Mouse (Mus musculus): ENCODE data around the gene Mlycd. TPM values are rescaled to one million over a fixed set of nuclear protein-coding genes. Genes with fewer than 3 reads are reported as not detected.

Mlycd gene
- polyA plus RNA-seq, 1 experiment from 2014 or later, result 18.0 TPM

DNA sequence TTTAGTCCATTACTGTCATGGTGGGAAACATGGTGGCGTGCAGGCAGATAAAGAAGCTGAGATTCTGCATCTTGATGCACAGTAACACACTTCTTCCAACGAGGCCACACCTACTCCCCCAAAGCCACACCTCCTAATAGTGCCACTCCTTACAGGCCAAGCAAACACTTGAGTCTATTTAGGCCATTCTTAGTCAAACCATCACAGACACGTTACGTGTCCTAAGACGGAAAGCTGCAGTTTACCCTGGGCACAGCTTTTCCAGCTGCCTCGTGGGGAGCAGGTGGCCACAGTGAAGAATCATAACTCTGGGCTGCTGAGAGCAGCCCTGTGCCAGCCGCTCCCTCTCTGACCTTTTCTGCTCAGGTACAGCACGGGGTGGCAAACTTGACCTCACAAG, 13.6 kb downstream of the Mlycd start:
- WGBS, result 82% methylated on average over 8 of the region's 8 CpGs
- no peak for ATAC-seq (ENCODE audit: insufficient read depth, low FRiP score, low read depth)
- H3K4me1 ChIP-seq, result no peaks in the 10 kb centered on the region
- no peak overlapping the region for H3K9ac ChIP-seq
- peaks cover 18% of the 10 kb centered on the region for H3K36me3 ChIP-seq
- no peaks in the 10 kb centered on the region for H3K9me3 ChIP-seq
- no peak overlapping the region for H3K4me3 ChIP-seq (replicated peaks)
- H3K27ac ChIP-seq, result no peak overlapping the region
- H3K27me3 ChIP-seq (replicated peaks), result no peaks in the 10 kb centered on the region
- no peak overlapping the region for H3K4me2 ChIP-seq

DNA sequence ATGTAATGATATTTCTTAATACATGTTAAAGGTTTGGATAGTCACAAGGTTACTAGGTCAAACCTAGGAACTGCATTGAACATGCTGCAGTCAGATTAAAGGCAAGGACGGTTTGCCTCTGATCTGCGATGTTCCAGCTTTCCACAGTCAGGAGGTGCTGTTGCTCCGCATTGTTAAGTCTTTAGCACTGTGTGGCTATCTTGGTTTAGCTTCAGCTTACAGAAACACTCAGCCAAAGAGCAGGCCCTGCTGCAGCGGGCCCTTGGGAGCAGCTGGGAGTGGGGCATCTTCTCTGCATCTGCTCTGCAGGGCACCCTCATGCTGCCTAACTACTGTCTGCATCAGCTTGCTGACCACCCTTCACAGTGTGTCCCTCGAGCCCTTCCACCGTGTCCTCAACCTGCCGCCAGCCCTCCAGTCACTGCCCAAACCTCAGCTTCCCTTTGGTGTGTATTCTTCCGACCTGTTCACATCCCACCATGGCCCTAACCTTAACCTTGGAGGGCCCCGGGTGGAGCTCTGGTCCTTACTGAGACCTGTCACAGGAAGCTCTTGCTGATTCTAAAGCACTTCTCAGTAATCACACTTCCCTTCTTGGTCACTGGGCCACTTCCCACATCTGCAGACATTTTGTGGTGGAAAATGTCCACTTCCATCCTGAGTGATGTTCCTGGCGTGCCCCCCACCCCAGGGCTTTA, 17.5 kb downstream of the Mlycd start:
- Histone ChIP-seq H3K4me3 (replicated peaks) (no peak overlapping the region), H3K27me3 (replicated peaks) (no peaks in the 10 kb centered on the region), H3K4me2 (no peak overlapping the region), H3K4me1 (no peaks in the 10 kb centered on the region), H3K36me3 (peaks cover 18% of the 10 kb centered on the region), H3K27ac (no peak overlapping the region), H3K9ac (no peak overlapping the region), H3K9me3 (no peaks in the 10 kb centered on the region)
- WGBS, result 59% methylated on average over 10 of the region's 10 CpGs
- ATAC-seq (ENCODE audit: insufficient read depth, low FRiP score, low read depth), result no peak

DNA sequence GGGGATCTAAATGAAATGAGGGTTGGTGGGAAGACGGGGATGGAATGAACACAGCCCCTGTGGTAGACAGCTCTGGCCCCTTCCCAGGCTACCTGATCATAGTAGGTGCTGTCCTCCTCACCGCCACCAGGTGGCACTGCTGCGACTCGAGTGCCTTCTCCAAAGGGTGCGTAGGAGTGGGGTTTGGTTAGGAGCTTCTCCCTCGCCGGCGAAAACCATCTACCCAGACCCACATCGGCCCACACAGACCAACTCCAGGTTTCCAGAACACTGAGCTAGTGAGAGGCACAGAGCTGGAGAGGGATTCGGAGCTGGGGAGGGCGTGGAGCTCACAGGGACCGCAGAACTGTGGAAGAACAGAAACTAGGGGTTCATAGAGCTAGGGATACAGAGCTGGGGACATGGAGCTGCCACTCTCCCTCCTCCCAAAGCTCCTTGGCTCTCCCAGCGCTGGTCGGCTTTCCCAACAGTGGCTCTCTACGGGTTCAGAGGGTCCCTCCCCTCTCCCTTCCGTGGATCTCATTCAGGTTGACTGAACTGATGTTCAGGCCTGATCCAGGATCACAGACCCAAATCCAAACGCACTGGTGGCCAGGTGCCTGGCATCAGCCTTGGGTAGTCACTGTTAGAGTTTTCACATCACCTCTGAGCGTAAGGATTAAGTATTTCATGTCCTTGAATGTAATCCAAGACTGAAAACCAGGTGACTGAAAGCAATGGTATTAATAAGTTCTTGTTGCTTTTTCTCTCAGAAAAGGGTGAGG, 18.2 kb downstream of the Mlycd start:
- ATAC-seq (ENCODE audit: insufficient read depth, low FRiP score, low read depth), result peak; percentile 53
- no peaks in the 10 kb centered on the region for H3K4me1 ChIP-seq
- H3K9me3 ChIP-seq, result no peaks in the 10 kb centered on the region
- WGBS, result 13% methylated on average over 18 of the region's 18 CpGs
- no peak overlapping the region for H3K9ac ChIP-seq
- peaks cover 18% of the 10 kb centered on the region for H3K36me3 ChIP-seq
- peak overlapping the region; percentile 13; the same call in 1 of the 2 replicates for H3K4me3 ChIP-seq (replicated peaks)
- H3K27me3 ChIP-seq (replicated peaks), result no peaks in the 10 kb centered on the region
- no peak overlapping the region for H3K27ac ChIP-seq
- H3K4me2 ChIP-seq, result peak overlapping the region; percentile 50

DNA sequence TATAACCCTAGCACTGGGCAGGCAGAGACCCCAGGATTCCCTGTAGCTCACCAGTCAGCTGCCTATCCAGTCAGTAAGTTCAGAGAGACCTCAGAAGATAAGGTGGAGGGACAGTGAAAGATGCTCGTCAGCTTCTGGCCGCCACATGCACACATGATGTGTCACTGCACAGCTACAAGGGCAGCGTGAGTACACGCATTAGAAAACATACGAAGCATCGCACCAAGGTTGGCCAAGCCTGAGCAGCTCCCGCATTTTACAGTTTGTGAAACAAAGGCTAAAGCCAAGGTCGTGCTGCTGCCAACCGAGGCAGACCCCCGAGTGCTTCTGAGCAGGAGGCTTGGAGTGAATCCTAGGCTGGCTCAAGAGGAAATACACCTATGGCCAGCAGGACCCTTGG, 18.9 kb downstream of the Mlycd start:
- no peak overlapping the region for H3K9ac ChIP-seq
- H3K4me3 ChIP-seq (replicated peaks), result no peak overlapping the region
- no peaks in the 10 kb centered on the region for H3K27me3 ChIP-seq (replicated peaks)
- H3K36me3 ChIP-seq, result peaks cover 14% of the 10 kb centered on the region
- 79% methylated on average over 10 of the region's 10 CpGs for WGBS
- no peaks in the 10 kb centered on the region for H3K4me1 ChIP-seq
- H3K9me3 ChIP-seq, result no peaks in the 10 kb centered on the region
- no peak overlapping the region for H3K27ac ChIP-seq
- no peak for ATAC-seq (ENCODE audit: insufficient read depth, low FRiP score, low read depth)
- no peak overlapping the region for H3K4me2 ChIP-seq

DNA sequence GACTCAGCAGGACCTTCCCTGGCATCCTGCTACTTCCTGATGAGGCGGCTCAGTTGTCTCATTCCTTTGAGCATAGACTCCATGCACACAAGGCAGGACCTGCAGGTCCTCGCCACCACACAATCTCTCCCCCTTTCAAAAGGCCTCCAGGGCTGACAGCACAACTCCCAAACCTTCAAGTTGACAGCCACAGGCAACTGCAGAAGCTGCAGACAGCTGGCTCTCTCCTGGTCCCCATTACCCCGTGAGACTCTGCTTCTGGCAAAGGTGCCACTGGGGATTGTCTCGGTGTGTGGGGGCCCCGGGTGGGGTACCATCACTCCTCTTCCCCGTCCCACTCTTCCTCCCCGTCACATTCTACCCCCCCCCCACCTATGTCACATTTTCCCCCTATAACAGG, 25.6 kb downstream of the Mlycd start:
- Histone ChIP-seq H3K27ac (no peak overlapping the region), H3K36me3 (no peaks in the 10 kb centered on the region), H3K9ac (no peak overlapping the region), H3K4me3 (replicated peaks) (no peak overlapping the region), H3K27me3 (replicated peaks) (no peaks in the 10 kb centered on the region), H3K4me1 (peaks cover 26% of the 10 kb centered on the region), H3K4me2 (no peak overlapping the region), H3K9me3 (no peaks in the 10 kb centered on the region)
- WGBS, result 72% methylated on average over 7 of the region's 7 CpGs
- no peak for ATAC-seq (ENCODE audit: insufficient read depth, low FRiP score, low read depth)

DNA sequence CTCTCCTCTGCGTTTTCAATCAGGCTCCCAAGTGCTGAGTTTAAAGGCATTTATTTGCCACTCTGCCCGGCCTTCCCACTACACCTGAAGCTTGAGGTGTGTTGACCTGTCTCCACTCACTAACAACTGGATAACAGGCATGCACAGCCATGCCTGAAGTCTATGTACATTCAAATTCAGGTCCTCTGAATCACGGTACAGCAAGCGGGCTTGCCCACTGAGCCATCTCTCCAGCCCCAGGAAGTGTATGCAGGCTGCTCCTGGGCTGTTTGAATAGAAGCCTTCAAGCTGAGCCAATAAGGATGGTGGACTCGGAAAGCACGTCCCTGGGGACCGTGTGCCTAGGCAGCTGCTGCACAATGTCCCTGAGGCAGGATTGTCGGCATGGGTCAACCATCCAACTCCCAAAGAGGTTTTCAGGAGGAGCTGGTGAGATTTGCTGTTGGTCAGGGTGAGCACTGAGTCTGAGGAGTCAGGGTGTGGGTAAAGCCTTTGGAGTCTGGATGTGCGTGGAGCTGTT, 27.0 kb downstream of the Mlycd start:
- Histone ChIP-seq H3K9me3 (no peaks in the 10 kb centered on the region), H3K9ac (no peak overlapping the region), H3K4me2 (no peak overlapping the region), H3K4me1 (peaks cover 26% of the 10 kb centered on the region), H3K36me3 (no peaks in the 10 kb centered on the region), H3K27ac (peak overlapping the region; percentile 48; the same call in 1 of the 2 replicates), H3K4me3 (replicated peaks) (no peak overlapping the region), H3K27me3 (replicated peaks) (no peaks in the 10 kb centered on the region)
- WGBS, result 60% methylated on average over 9 of the region's 9 CpGs
- no peak for ATAC-seq (ENCODE audit: insufficient read depth, low FRiP score, low read depth)

DNA sequence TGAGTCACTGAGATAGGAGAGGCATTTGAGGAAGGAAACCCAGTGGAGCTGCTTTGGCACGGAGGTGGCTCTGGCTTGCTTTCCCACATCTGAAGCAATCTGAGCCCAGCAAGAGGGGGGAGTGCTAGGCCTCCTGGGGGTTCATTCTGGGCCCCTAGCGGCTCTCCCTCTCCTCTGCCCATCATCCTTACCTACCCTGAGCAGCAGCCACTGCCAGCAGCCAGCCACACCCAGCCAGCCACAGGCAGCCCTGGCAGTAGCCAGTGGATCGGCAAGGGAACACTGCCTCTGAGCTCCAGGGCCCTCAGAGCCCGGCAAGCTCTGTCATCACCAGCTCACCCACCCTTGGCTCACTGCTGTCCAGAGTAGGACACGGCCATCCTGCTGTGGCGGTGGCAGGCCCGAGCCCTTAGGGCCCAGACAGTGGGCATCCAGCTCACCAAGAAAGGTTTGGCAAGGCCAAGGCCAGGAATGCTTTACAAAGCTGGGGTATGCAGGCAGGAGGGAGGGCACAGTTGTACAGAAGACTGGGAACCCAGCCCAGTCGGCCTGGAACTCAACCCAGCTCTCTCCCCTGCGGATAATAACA, 27.5 kb downstream of the Mlycd start:
- Histone ChIP-seq H3K4me1 (peaks cover 26% of the 10 kb centered on the region), H3K36me3 (no peaks in the 10 kb centered on the region), H3K9me3 (no peaks in the 10 kb centered on the region), H3K27ac (peak overlapping the region; percentile 48; the same call in 1 of the 2 replicates), H3K9ac (no peak overlapping the region), H3K27me3 (replicated peaks) (no peaks in the 10 kb centered on the region), H3K4me3 (replicated peaks) (no peak overlapping the region), H3K4me2 (no peak overlapping the region)
- ATAC-seq (ENCODE audit: insufficient read depth, low FRiP score, low read depth), result no peak
- WGBS, result 53% methylated on average over 9 of the region's 9 CpGs

DNA sequence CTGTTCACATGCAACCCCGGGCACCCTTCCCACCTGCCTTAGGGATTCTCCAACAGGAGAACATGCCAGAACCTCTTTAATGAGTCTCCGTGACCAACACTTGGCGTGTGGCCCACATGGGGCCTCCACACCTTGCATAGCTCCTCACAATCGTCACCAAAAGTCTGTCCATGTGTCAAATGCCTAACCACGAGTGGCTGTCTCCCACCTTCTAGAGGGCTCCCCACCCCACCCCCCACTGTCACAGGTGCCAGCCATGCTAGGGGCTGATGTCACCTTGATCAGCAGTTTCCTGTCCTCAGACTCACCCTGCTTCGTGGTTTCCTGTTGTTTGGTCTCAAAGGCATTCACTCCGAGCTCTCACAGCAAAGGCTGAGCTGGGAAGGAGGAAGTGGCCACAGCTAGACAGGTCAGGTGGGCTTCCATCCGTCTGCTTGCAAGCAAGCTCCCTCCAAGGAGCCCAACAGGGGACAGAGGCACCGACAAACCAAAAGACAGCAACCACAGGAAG, 29.0 kb downstream of the Mlycd start:
- peaks cover 37% of the 10 kb centered on the region for H3K4me1 ChIP-seq
- H3K36me3 ChIP-seq, result no peaks in the 10 kb centered on the region
- no peak overlapping the region for H3K4me3 ChIP-seq (replicated peaks)
- 45% methylated on average over 9 of the region's 9 CpGs for WGBS
- H3K4me2 ChIP-seq, result no peak overlapping the region
- no peak for ATAC-seq (ENCODE audit: insufficient read depth, low FRiP score, low read depth)
- H3K27ac ChIP-seq, result peak overlapping the region; percentile 58
- H3K27me3 ChIP-seq (replicated peaks), result no peaks in the 10 kb centered on the region
- H3K9ac ChIP-seq, result no peak overlapping the region
- H3K9me3 ChIP-seq, result no peaks in the 10 kb centered on the region

DNA sequence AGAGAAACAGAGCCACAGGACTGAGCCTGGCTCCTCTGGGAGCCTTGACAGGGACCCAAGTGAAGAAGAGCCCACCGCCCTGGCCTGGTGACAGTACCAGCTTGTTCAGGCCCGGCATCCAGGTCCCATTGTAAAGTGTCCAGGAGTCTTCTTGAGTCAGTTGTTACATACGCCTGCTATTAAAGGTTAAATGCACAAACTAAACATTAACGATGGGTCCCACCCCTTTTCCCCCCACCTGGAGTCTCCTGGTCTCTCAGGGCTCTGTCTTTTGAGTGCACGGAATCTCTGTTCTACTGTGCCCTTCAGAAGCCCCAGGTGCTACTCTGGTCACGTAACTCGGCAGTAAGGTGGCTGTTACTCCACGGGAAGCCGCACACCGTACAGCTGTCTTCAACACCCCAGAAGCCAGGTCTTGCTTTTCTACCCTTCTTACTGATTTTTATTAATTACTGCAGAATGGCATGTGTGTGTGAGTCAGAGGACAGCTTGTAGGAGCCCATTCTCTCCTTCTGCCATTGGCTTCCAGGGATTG, 29.6 kb downstream of the Mlycd start:
- WGBS, result 68% methylated on average over 10 of the region's 10 CpGs
- Histone ChIP-seq H3K4me2 (no peak overlapping the region), H3K27ac (peak overlapping the region; percentile 58), H3K9me3 (no peaks in the 10 kb centered on the region), H3K27me3 (replicated peaks) (no peaks in the 10 kb centered on the region), H3K9ac (no peak overlapping the region), H3K4me1 (peaks cover 43% of the 10 kb centered on the region), H3K4me3 (replicated peaks) (no peak overlapping the region), H3K36me3 (no peaks in the 10 kb centered on the region)
- ATAC-seq (ENCODE audit: insufficient read depth, low FRiP score, low read depth), result peak; percentile 28; the same call in 1 of the 2 replicates

DNA sequence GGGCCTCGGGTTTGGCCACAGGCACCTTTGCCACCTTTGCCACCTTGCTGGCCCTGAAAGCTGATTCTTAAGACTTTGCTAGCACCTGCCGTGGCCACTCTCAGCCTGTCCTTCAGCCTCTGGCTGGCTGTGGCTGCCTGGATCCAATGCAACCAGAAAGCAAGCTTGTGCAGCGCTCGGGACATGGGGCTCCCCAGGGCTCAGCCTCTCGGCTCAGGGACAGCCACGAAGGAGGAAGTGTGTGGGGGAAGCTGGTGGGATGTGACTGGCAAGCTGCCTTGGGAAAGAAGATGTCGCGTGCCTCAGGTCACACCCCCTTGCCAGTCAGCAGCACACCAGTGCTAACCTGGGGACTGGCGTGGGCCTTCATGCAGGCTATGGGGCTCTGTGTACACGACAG, 30.1 kb downstream of the Mlycd start:
- Histone ChIP-seq H3K27me3 (replicated peaks) (no peaks in the 10 kb centered on the region), H3K9ac (no peak overlapping the region), H3K27ac (peak overlapping the region; percentile 58), H3K4me3 (replicated peaks) (no peak overlapping the region), H3K4me2 (no peak overlapping the region), H3K4me1 (peaks cover 44% of the 10 kb centered on the region), H3K9me3 (no peaks in the 10 kb centered on the region), H3K36me3 (no peaks in the 10 kb centered on the region)
- no peak for ATAC-seq (ENCODE audit: insufficient read depth, low FRiP score, low read depth)
- 67% methylated on average over 10 of the region's 10 CpGs for WGBS

DNA sequence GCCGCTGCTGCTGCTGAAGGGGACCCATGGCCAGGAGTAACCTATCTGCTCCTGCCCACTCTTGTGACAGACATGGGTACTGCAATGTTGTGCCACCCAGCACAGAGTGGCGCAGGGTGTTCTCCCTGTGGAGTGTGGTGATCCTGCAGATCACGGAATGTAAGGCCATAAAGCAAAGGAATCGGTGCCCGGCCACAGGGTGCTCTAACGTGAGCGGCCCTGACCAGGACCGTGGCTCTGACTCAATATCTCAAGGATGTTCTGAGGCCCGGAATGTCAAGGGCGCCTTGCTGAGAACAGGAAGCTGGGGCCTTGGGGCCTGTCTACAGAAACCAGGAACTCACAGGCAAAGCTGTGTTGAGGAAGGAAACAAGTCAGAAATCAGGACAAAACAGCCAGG, 30.9 kb downstream of the Mlycd start:
- peak overlapping the region; percentile 46; the same call in 1 of the 2 replicates for H3K27ac ChIP-seq
- no peaks in the 10 kb centered on the region for H3K36me3 ChIP-seq
- WGBS, result 83% methylated on average over 10 of the region's 10 CpGs
- H3K27me3 ChIP-seq (replicated peaks), result no peaks in the 10 kb centered on the region
- H3K9ac ChIP-seq, result no peak overlapping the region
- no peak for ATAC-seq (ENCODE audit: insufficient read depth, low FRiP score, low read depth)
- no peak overlapping the region for H3K4me3 ChIP-seq (replicated peaks)
- H3K9me3 ChIP-seq, result no peaks in the 10 kb centered on the region
- peaks cover 44% of the 10 kb centered on the region for H3K4me1 ChIP-seq
- H3K4me2 ChIP-seq, result no peak overlapping the region

Measured in stomach, embryonic 15.5 days (tissue).